Mouse (Mus musculus): ENCODE results near the gene Nfatc2ip. TPM values are rescaled to one million over a fixed set of nuclear protein-coding genes. Genes with fewer than 3 reads are reported as not detected.

The Nfatc2ip gene
- polyA plus RNA-seq, 1 experiment from 2014 or later = 4.8 TPM

GRCm38 (mm10) chr7:126430167-126430566, 33.6 kb upstream of the Nfatc2ip start:
- no peaks in the 10 kb centered on the region for H3K36me3 ChIP-seq (ENCODE audit: control insufficient read depth, insufficient read depth, low read length)
- no peak overlapping the region for H3K4me3 ChIP-seq (ENCODE audit: low read depth, low read length)
- 0 out of 2 replicates have a peak, but pooled peaks cover 3% of the 10 kb centered on the region for H3K9me3 ChIP-seq (ENCODE audit: control insufficient read depth, low read length)
- H3K4me1 ChIP-seq (ENCODE audit: control insufficient read depth, insufficient read depth, low read length) = peaks cover 9% of the 10 kb centered on the region
- no peaks in the 10 kb centered on the region for H3K27me3 ChIP-seq (ENCODE audit: control insufficient read depth, insufficient read depth, low read length)
- H3K27ac ChIP-seq (ENCODE audit: low read depth, low read length) = no peak overlapping the region
- DNase-seq (ENCODE audit: low spot score, missing footprints) (no peak), ATAC-seq (ENCODE audit: low FRiP score) (no peak)
- H3K4me2 ChIP-seq = no peak overlapping the region
- no peak overlapping the region for H3K9ac ChIP-seq (ENCODE audit: low read length)

- Histone ChIP-seq H3K4me2 (peak overlapping the region; percentile 84), H3K36me3 (ENCODE audit: control insufficient read depth, insufficient read depth, low read length) (no peaks in the 10 kb centered on the region), H3K9me3 (ENCODE audit: control insufficient read depth, low read length) (0 out of 2 replicates have a peak, but pooled peaks cover 3% of the 10 kb centered on the region), H3K4me3 (ENCODE audit: low read depth, low read length) (peak overlapping the region; percentile 61), H3K27me3 (ENCODE audit: control insufficient read depth, insufficient read depth, low read length) (no peaks in the 10 kb centered on the region), H3K27ac (ENCODE audit: low read depth, low read length) (no peak overlapping the region), H3K4me1 (ENCODE audit: control insufficient read depth, insufficient read depth, low read length) (peaks cover 9% of the 10 kb centered on the region), H3K9ac (ENCODE audit: low read length) (peak overlapping the region; percentile 45)
- 29% methylated on average over 15 of the region's 15 CpGs for WGBS
- ATAC-seq (ENCODE audit: low FRiP score) (peak; percentile 51), DNase-seq (ENCODE audit: low spot score, missing footprints) (no peak)
These were observed 33.0 kb upstream of the Nfatc2ip start for GRCm38 (mm10) chr7:126429503-126429898.

GRCm38 (mm10) chr7:126428631-126429502, 32.3 kb upstream of the Nfatc2ip start, which contains the start of gene Rabep2:
Rabep2 (plus strand) TSS chr7:126428759.
- Histone ChIP-seq H3K4me1 (ENCODE audit: control insufficient read depth, insufficient read depth, low read length) (peaks cover 9% of the 10 kb centered on the region), H3K4me2 (peak within 1 kb of the TSS; percentile 84), H3K27ac (ENCODE audit: low read depth, low read length) (peak within 1 kb of the TSS; percentile 84), H3K36me3 (ENCODE audit: control insufficient read depth, insufficient read depth, low read length) (no peaks in the 10 kb centered on the region), H3K27me3 (ENCODE audit: control insufficient read depth, insufficient read depth, low read length) (no peaks in the 10 kb centered on the region), H3K9ac (ENCODE audit: low read length) (peak within 1 kb of the TSS; percentile 90), H3K4me3 (ENCODE audit: low read depth, low read length) (peak within 1 kb of the TSS; percentile 61), H3K9me3 (ENCODE audit: control insufficient read depth, low read length) (0 out of 2 replicates have a peak, but pooled peaks cover 3% of the 10 kb centered on the region)
- under 1% methylated on average over 80 of the region's 82 CpGs for WGBS
- peak; percentile 100 for DNase-seq (ENCODE audit: low spot score, missing footprints)
- ATAC-seq (ENCODE audit: low FRiP score) = peak; percentile 94

GRCm38 (mm10) chr7:126428154-126428553, 31.6 kb upstream of the Nfatc2ip start:
- 26% methylated on average over 4 of the region's 4 CpGs for WGBS
- H3K36me3 ChIP-seq (ENCODE audit: control insufficient read depth, insufficient read depth, low read length) = no peaks in the 10 kb centered on the region
- no peaks in the 10 kb centered on the region for H3K27me3 ChIP-seq (ENCODE audit: control insufficient read depth, insufficient read depth, low read length)
- no peak overlapping the region for H3K27ac ChIP-seq (ENCODE audit: low read depth, low read length)
- peak overlapping the region; percentile 84 for H3K4me2 ChIP-seq
- ATAC-seq (ENCODE audit: low FRiP score) = peak; percentile 7; the same call in 1 of the 2 replicates
- 0 out of 2 replicates have a peak, but pooled peaks cover 3% of the 10 kb centered on the region for H3K9me3 ChIP-seq (ENCODE audit: control insufficient read depth, low read length)
- H3K4me1 ChIP-seq (ENCODE audit: control insufficient read depth, insufficient read depth, low read length) = peaks cover 9% of the 10 kb centered on the region
- peak overlapping the region; percentile 61 for H3K4me3 ChIP-seq (ENCODE audit: low read depth, low read length)
- DNase-seq (ENCODE audit: low spot score, missing footprints) = no peak
- peak overlapping the region; percentile 90 for H3K9ac ChIP-seq (ENCODE audit: low read length)

- WGBS = 72% methylated on average over 12 of the region's 13 CpGs
- DNase-seq (ENCODE audit: low spot score, missing footprints) = no peak
- H3K4me1 ChIP-seq (ENCODE audit: control insufficient read depth, insufficient read depth, low read length) = peaks cover 9% of the 10 kb centered on the region
- no peak overlapping the region for H3K4me3 ChIP-seq (ENCODE audit: low read depth, low read length)
- ATAC-seq (ENCODE audit: low FRiP score) = no peak
- H3K9ac ChIP-seq (ENCODE audit: low read length) = no peak overlapping the region
- no peak overlapping the region for H3K4me2 ChIP-seq
- H3K9me3 ChIP-seq (ENCODE audit: control insufficient read depth, low read length) = 0 out of 2 replicates have a peak, but pooled peaks cover 3% of the 10 kb centered on the region
- no peaks in the 10 kb centered on the region for H3K27me3 ChIP-seq (ENCODE audit: control insufficient read depth, insufficient read depth, low read length)
- H3K27ac ChIP-seq (ENCODE audit: low read depth, low read length) = no peak overlapping the region
- no peaks in the 10 kb centered on the region for H3K36me3 ChIP-seq (ENCODE audit: control insufficient read depth, insufficient read depth, low read length)
These were observed 30.9 kb upstream of the Nfatc2ip start for GRCm38 (mm10) chr7:126427323-126427860.

- Histone ChIP-seq H3K27ac (ENCODE audit: low read depth, low read length) (no peak overlapping the region), H3K4me2 (no peak overlapping the region), H3K4me1 (ENCODE audit: control insufficient read depth, insufficient read depth, low read length) (peaks cover 4% of the 10 kb centered on the region), H3K27me3 (ENCODE audit: control insufficient read depth, insufficient read depth, low read length) (no peaks in the 10 kb centered on the region), H3K36me3 (ENCODE audit: control insufficient read depth, insufficient read depth, low read length) (no peaks in the 10 kb centered on the region), H3K9ac (ENCODE audit: low read length) (no peak overlapping the region), H3K9me3 (ENCODE audit: control insufficient read depth, low read length) (0 out of 2 replicates have a peak, but pooled peaks cover 3% of the 10 kb centered on the region), H3K4me3 (ENCODE audit: low read depth, low read length) (no peak overlapping the region)
- ATAC-seq (ENCODE audit: low FRiP score) = no peak
- WGBS = 84% methylated on average over 6 of the region's 6 CpGs
- no peak for DNase-seq (ENCODE audit: low spot score, missing footprints)
These were observed 27.6 kb upstream of the Nfatc2ip start for GRCm38 (mm10) chr7:126424161-126424560.

GRCm38 (mm10) chr7:126421756-126422155, 25.2 kb upstream of the Nfatc2ip start:
- WGBS = 91% methylated on average over 5 of the region's 5 CpGs
- Histone ChIP-seq H3K36me3 (ENCODE audit: control insufficient read depth, insufficient read depth, low read length) (no peaks in the 10 kb centered on the region), H3K27me3 (ENCODE audit: control insufficient read depth, insufficient read depth, low read length) (no peaks in the 10 kb centered on the region), H3K9ac (ENCODE audit: low read length) (no peak overlapping the region), H3K9me3 (ENCODE audit: control insufficient read depth, low read length) (0 out of 2 replicates have a peak, but pooled peaks cover 3% of the 10 kb centered on the region), H3K4me1 (ENCODE audit: control insufficient read depth, insufficient read depth, low read length) (no peaks in the 10 kb centered on the region; the same call in 1 of the 2 replicates), H3K4me2 (no peak overlapping the region), H3K4me3 (ENCODE audit: low read depth, low read length) (no peak overlapping the region), H3K27ac (ENCODE audit: low read depth, low read length) (no peak overlapping the region)
- DNase-seq (ENCODE audit: low spot score, missing footprints) (no peak), ATAC-seq (ENCODE audit: low FRiP score) (no peak)

- no peak for ATAC-seq (ENCODE audit: low FRiP score)
- Histone ChIP-seq H3K36me3 (ENCODE audit: control insufficient read depth, insufficient read depth, low read length) (no peaks in the 10 kb centered on the region), H3K9me3 (ENCODE audit: control insufficient read depth, low read length) (no peaks in the 10 kb centered on the region), H3K4me3 (ENCODE audit: low read depth, low read length) (no peak overlapping the region), H3K4me2 (no peak overlapping the region), H3K9ac (ENCODE audit: low read length) (no peak overlapping the region), H3K4me1 (ENCODE audit: control insufficient read depth, insufficient read depth, low read length) (peaks cover 4% of the 10 kb centered on the region), H3K27ac (ENCODE audit: low read depth, low read length) (no peak overlapping the region), H3K27me3 (ENCODE audit: control insufficient read depth, insufficient read depth, low read length) (no peaks in the 10 kb centered on the region)
- no peak for DNase-seq (ENCODE audit: low spot score, missing footprints)
- WGBS = 74% methylated on average over 3 of the region's 3 CpGs
These were observed 22.0 kb upstream of the Nfatc2ip start for GRCm38 (mm10) chr7:126418496-126418895.

- Histone ChIP-seq H3K4me2 (no peak overlapping the region), H3K9ac (ENCODE audit: low read length) (no peak overlapping the region), H3K4me1 (ENCODE audit: control insufficient read depth, insufficient read depth, low read length) (peaks cover 4% of the 10 kb centered on the region), H3K27ac (ENCODE audit: low read depth, low read length) (0 out of 2 replicates have a peak overlapping the region, but pooled peaks have one; percentile 7), H3K4me3 (ENCODE audit: low read depth, low read length) (no peak overlapping the region), H3K27me3 (ENCODE audit: control insufficient read depth, insufficient read depth, low read length) (no peaks in the 10 kb centered on the region), H3K36me3 (ENCODE audit: control insufficient read depth, insufficient read depth, low read length) (no peaks in the 10 kb centered on the region), H3K9me3 (ENCODE audit: control insufficient read depth, low read length) (no peaks in the 10 kb centered on the region)
- WGBS = 80% methylated on average over 4 of the region's 4 CpGs
- DNase-seq (ENCODE audit: low spot score, missing footprints) = no peak
- no peak for ATAC-seq (ENCODE audit: low FRiP score)
These were observed 21.1 kb upstream of the Nfatc2ip start for GRCm38 (mm10) chr7:126417606-126418005.

All from midbrain, embryonic 11.5 days (tissue).